Mouse (Mus musculus) neural tube, embryonic 11.5 days (tissue): Measurements from ENCODE around the gene Gm10401. TPM values are rescaled to one million over a fixed set of nuclear protein-coding genes. Genes with fewer than 3 reads are reported as not detected.
"Not testable (repeated sequence)": the region's sequence is repeated elsewhere in the genome, so short reads cannot be mapped to it uniquely, and the experiment has no call there.

Experiments used
- ATAC-seq: fragments of 200-750 bp; cut with Nextera tagmentation; 2 replicates; pipeline ENCODE4 v1.8.0; 2017; ENCODE audit warnings: moderate number of reproducible peaks, mild to moderate bottlenecking, moderate TSS enrichment, moderate library complexity; ENCODE audit not compliant: insufficient read depth, low FRiP score, low TSS enrichment
- DNase-seq: peaks from one replicate; pipeline ENCODE4 v3.0.0-alpha.2; 2015; ENCODE audit warnings: low spot score
- H3K27ac ChIP-seq: fragments of 300-500 bp; sonication (generic); 2 replicates; pipeline ENCODE4 v1.5.1; 2014; ENCODE audit warnings: low read depth, mild to moderate bottlenecking, low read length
- H3K27me3 ChIP-seq: fragments of 300-500 bp; sonication (generic); 2 replicates; pipeline ENCODE4 v1.6.1; 2014; ENCODE audit warnings: mild to moderate bottlenecking, low read length, mixed read lengths; ENCODE audit not compliant: control insufficient read depth, insufficient read depth
- H3K36me3 ChIP-seq: fragments of 300-500 bp; sonication (generic); 2 replicates; pipeline ENCODE4 v1.6.1; 2014; ENCODE audit warnings: mild to moderate bottlenecking, low read length, moderate library complexity, mixed read lengths; ENCODE audit not compliant: control insufficient read depth, insufficient read depth
- H3K4me1 ChIP-seq: fragments of 300-500 bp; sonication (generic); 2 replicates; pipeline ENCODE4 v1.6.1; 2014; ENCODE audit warnings: low read length, mixed read lengths; ENCODE audit not compliant: control insufficient read depth, insufficient read depth
- H3K4me2 ChIP-seq: fragments of 300-500 bp; sonication (generic); 2 replicates; pipeline ENCODE4 v1.6.1; 2014; ENCODE audit warnings: low read depth, mild to moderate bottlenecking, moderate library complexity
- H3K4me3 ChIP-seq: fragments of 300-500 bp; sonication (generic); 2 replicates; pipeline ENCODE4 v1.5.1; 2014; ENCODE audit warnings: low read depth, low read length
- H3K9ac ChIP-seq: fragments of 300-500 bp; sonication (generic); 2 replicates; pipeline ENCODE4 v1.6.1; 2014; ENCODE audit warnings: mild to moderate bottlenecking, low read length
- H3K9me3 ChIP-seq: fragments of 300-500 bp; sonication (generic); 2 replicates; pipeline ENCODE4 v1.6.1; 2016; ENCODE audit warnings: low read length; ENCODE audit not compliant: control insufficient read depth
- WGBS: fragments of 180-500 bp; shearing (Covaris S2); extraction: QIAGEN DNeasy Blood & Tissue Kit; methylation state at CpG from one replicate; pipeline ENCODE4 v1.1.7; 2014; 5-methylcytosine and 5-hydroxymethylcytosine counted together
- polyA plus RNA-seq: library from polyadenylated mRNA; unstranded; fragments of >200 nt; fragmentation: Nextera tagmentation; extraction: Ambion mirVana; gene quantifications from 2 replicates; pipeline ENCODE4 v1.2.1, GENCODE M21; 2014

Gm10401 gene
- polyA plus RNA-seq, 1 experiment from 2014 or later, result 27.2 TPM

GRCm38 (mm10) chr5:115083492-115083891 is 14.6 kb downstream of the Gm10401 start:
- WGBS, result 91% methylated on average over 6 of the region's 6 CpGs
- H3K4me2 ChIP-seq, result no peak overlapping the region
- H3K9ac ChIP-seq, result no peak overlapping the region
- H3K9me3 ChIP-seq, result no peaks in the 10 kb centered on the region
- H3K27me3 ChIP-seq, result no peaks in the 10 kb centered on the region
- DNase-seq, result no peak
- H3K36me3 ChIP-seq, result peaks cover 9% of the 10 kb centered on the region
- ATAC-seq, result no peak
- H3K4me1 ChIP-seq, result no peaks in the 10 kb centered on the region
- H3K27ac ChIP-seq, result no peak overlapping the region
- H3K4me3 ChIP-seq, result no peak overlapping the region

DNA sequence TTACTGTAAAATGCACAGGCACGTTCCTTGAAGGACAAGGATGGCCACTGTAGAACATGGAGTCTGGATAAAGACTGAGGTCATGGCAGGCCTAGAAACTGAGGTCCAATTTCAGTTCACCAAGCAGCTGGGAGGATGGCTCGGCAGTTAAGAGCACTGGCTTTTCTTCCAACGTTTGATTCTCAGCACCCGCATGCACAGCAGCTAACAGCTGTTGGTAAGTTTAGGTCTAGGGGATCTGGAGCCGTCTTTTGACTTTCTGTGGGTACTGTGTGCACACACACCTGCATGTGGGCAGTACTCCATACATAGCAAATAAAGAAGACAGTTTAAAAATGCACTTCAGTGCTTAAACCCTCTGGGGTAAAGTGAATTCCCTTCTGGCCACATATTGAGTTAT is 16.5 kb downstream of the Gm10401 start:
- DNase-seq (no peak), ATAC-seq (no peak)
- WGBS, result 86% methylated on average over 5 of the region's 5 CpGs
- no peaks in the 10 kb centered on the region for H3K27me3 ChIP-seq
- no peak overlapping the region for H3K27ac ChIP-seq
- no peaks in the 10 kb centered on the region for H3K4me1 ChIP-seq
- H3K9me3 ChIP-seq, result no peaks in the 10 kb centered on the region
- H3K36me3 ChIP-seq, result no peaks in the 10 kb centered on the region; the same call in 1 of the 2 replicates
- no peak overlapping the region for H3K4me2 ChIP-seq
- no peak overlapping the region for H3K9ac ChIP-seq
- no peak overlapping the region for H3K4me3 ChIP-seq

DNA sequence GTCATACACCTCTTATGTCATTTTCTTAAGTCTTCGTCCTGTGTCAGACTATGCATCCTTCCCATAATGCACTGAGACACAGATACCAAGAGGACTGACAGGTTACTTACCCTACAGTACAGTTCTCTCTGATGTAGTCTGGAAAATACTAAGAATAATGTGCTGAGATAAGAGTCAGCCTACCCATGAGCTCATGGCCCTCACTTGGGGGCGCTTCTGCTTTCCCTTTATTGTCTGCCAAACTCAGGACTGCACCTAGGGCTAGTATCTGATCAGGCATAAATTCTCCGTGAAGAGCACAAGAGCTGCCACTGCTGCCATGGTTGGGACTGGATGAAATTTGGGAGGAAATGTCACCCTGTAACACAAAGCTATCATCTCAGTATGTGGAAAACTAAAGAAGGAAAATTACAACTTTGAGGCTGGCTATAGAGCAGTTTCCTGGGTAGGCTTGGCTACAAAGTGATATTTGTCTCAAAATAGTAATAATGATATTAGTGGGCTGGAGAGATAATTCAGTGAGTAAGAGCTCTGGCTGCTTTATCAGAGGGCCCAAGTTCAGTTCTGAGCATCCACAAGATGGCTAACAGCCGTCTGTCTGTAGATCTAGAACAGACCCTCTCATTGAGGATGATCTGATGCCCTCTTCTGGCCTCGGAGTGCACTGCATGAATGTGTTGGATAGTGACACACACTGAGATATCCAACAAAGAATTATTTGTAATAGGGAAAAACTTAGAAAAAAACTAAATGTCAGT is 21.8 kb downstream of the Gm10401 start:
- Histone ChIP-seq H3K9ac (no peak overlapping the region), H3K4me2 (no peak overlapping the region), H3K4me3 (no peak overlapping the region), H3K9me3 (no peaks in the 10 kb centered on the region), H3K4me1 (peaks cover 3% of the 10 kb centered on the region; the same call in 1 of the 2 replicates), H3K36me3 (no peaks in the 10 kb centered on the region), H3K27ac (no peak overlapping the region), H3K27me3 (no peaks in the 10 kb centered on the region)
- no peak for ATAC-seq
- DNase-seq, result peak; percentile 57
- WGBS, result 58% methylated on average over 5 of the region's 5 CpGs

GRCm38 (mm10) chr5:115074749-115075148 is 23.3 kb downstream of the Gm10401 start:
- WGBS, result 88% methylated on average over 4 of the region's 4 CpGs

DNA sequence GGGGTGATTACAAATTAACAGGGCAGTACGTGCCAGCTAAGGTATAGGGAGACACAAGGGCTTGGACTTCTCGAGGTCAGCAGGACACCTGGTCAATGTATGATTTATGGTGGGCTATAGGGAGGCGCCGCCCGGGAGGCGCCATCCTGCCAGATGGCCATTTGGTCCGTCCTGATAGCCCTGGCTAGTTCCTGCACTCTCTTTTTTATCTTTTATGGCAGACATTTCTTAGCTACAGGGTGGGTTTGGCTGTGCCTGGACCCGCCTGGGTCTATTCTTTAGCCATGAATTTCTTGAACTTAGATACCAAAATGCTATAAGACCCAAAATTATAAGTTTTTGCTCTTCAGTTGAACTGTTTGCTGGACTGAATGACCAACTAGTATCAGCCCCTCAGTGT is 24.8 kb downstream of the Gm10401 start:
- H3K9me3 ChIP-seq, H3K4me2 ChIP-seq, H3K27ac ChIP-seq, H3K4me3 ChIP-seq, H3K27me3 ChIP-seq, H3K9ac ChIP-seq, H3K36me3 ChIP-seq, ATAC-seq, DNase-seq, H3K4me1 ChIP-seq: not testable (repeated sequence)
- 16% methylated on average over 8 of the region's 8 CpGs for WGBS

More at GRCm38 (mm10) chr5:115074749-115075148, 23.3 kb downstream of the Gm10401 start:
- H3K27ac ChIP-seq, result no peak overlapping the region
- peaks cover 3% of the 10 kb centered on the region; the same call in 1 of the 2 replicates for H3K4me1 ChIP-seq
- no peak for DNase-seq
- no peak overlapping the region for H3K4me3 ChIP-seq
- no peak for ATAC-seq
- no peaks in the 10 kb centered on the region for H3K36me3 ChIP-seq
- H3K9ac ChIP-seq, result no peak overlapping the region
- no peaks in the 10 kb centered on the region for H3K9me3 ChIP-seq
- no peaks in the 10 kb centered on the region for H3K27me3 ChIP-seq
- H3K4me2 ChIP-seq, result no peak overlapping the region

DNA sequence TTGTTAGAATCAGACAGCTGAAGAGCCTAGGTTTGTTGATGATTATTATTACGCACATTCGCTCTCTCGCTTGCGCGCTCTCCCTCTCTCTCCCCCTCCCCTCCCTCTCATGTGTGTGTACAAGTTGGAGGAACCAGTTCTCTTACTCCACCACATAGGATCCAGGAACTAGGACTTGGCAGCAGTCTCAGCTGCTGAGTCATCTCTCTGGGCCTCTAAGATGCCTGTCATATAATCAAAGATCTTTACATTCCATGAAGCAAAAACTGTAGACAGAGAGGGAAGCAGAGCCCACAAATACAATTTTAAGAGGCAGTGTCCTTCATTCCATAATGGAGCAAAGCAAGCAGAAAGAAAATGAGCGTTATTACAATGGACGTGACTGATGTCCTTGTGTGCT is 26.0 kb downstream of the Gm10401 start:
- Histone ChIP-seq H3K4me3 (no peak overlapping the region), H3K9me3 (no peaks in the 10 kb centered on the region), H3K27me3 (no peaks in the 10 kb centered on the region), H3K4me1 (peaks cover 3% of the 10 kb centered on the region; the same call in 1 of the 2 replicates), H3K9ac (no peak overlapping the region), H3K36me3 (no peaks in the 10 kb centered on the region), H3K4me2 (no peak overlapping the region), H3K27ac (no peak overlapping the region)
- DNase-seq (no peak), ATAC-seq (no peak)
- WGBS, result 91% methylated on average over 7 of the region's 7 CpGs

DNA sequence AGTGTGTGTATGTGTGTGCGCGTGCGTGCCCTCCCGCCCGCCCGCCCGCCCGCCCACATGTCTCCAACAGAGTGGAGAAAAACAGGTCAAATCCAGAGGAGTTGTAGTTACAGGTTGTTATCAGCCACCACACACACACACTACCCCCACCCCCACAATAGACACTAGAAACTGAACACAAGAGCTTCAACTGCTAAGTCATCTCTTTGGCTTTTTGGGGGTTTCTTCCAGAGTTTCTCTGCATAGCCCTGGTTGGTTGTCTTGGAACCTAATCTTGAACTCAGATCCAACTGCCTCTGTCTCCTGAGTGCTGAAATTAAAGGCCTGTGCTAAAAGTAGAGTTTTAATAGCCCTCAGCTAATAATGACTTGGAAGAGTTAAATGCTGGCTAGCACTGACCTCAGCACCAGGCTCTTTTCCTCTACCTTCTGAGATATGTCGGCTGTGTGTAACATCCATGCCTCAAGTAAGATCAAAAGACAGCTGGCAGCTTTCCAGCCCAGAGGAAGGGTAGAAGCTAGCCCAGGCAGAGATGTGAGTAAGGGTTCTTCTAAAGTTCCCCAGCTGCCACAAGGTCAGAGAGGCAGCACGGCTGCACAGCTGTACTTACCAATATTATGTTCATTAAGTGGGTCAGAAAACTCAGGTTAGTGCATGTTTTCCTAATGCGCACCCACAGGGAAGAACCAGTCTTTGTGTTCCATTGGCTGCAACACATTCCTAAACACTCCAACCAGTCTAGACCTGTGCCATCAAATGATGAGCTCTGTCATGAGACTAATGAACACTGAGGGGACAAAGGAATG is 26.8 kb downstream of the Gm10401 start:
- WGBS, result 89% methylated on average over 11 of the region's 11 CpGs
- Histone ChIP-seq H3K27me3 (no peaks in the 10 kb centered on the region), H3K9ac (no peak overlapping the region), H3K4me1 (peaks cover 3% of the 10 kb centered on the region; the same call in 1 of the 2 replicates), H3K9me3 (no peaks in the 10 kb centered on the region), H3K27ac (no peak overlapping the region), H3K4me3 (no peak overlapping the region), H3K36me3 (no peaks in the 10 kb centered on the region), H3K4me2 (no peak overlapping the region)
- DNase-seq (no peak), ATAC-seq (no peak)

DNA sequence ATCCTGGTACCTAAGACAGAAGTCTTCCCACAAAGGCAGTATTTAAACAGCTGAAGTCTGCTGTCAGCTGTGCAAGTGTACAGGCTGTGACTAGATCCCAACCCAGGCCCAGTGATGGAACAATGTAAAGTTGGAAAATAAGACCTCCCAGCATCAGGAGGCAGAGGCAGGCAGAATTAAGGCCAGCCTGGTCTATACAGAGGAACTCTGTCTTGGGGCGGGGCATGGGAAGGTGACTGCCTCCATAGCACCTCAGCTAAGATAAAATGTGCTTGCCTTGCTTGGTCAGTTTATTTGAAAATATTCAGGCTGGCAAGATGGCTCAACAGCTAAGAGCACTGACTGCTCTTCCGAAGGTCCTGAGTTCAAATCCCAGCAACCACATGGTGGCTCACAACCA is 27.6 kb downstream of the Gm10401 start:
- H3K27ac ChIP-seq, result no peak overlapping the region
- H3K9me3 ChIP-seq, result no peaks in the 10 kb centered on the region
- ATAC-seq, result no peak
- H3K9ac ChIP-seq, result no peak overlapping the region
- no peak for DNase-seq
- WGBS, result 97% methylated on average over 2 of the region's 2 CpGs
- H3K27me3 ChIP-seq, result no peaks in the 10 kb centered on the region
- no peak overlapping the region for H3K4me3 ChIP-seq
- no peaks in the 10 kb centered on the region for H3K36me3 ChIP-seq
- H3K4me2 ChIP-seq, result no peak overlapping the region
- H3K4me1 ChIP-seq, result peaks cover 3% of the 10 kb centered on the region; the same call in 1 of the 2 replicates
